Mouse (Mus musculus) lung, postnatal 0 days (tissue): ENCODE data around the gene Ndufv1.

ENCODE experiments used
- CTCF ChIP-seq: IDR thresholded peaks from 2 replicates; pipeline ENCODE4 v1.5.1; 2016; ENCODE audit warnings: antibody characterized with exemption, mild to moderate bottlenecking
- EP300 ChIP-seq: IDR thresholded peaks from 2 replicates; pipeline ENCODE4 v1.6.1; 2016; ENCODE audit warnings: antibody characterized with exemption, mild to moderate bottlenecking, control low read depth

DNA sequence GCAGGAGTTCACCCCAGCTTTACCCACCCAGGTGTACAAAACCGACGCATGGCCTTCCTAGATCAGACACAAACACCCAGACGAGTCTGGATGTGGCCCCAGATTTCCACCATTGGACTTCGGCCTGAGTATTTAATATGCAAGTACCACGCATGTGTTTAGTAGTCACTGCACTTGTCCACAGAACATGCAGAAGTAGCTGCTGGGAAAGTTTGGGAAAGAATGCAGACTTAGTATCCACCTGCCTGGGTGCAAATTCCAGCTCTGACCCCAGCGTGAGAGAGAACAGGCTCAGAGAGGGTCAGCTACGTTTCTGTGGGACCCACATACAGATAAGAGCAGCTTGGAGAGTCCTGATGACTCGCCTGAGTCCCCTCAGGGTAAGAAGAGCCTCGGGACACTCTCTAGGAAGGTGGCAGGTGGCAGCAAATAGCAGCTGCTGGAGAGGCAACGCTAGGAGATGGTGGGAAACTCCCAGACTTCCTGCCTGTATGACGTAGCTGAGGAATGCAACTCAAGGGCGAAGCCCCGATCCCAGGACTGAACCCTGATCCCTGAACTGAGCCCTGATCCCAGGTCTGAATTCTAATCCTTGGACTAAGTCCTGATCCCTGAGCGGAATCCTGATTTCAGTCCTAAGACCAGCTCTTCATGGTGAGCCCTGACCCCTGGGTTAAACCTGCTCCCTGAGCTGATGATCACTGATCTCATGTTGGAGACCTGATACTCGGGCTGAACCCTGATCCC is 43.5 kb upstream of the Ndufv1 start:
- no peak for TF ChIP-seq EP300
- no peak for TF ChIP-seq CTCF
